Mouse (Mus musculus): ENCODE measurements around the gene Ptprr.

- TF ChIP-seq CTCF (IDR thresholded peaks at IDR 0.05; ENCODE audit: extremely low read depth, insufficient read depth, low read length) (no peak), POLR2A (IDR thresholded peaks at IDR 0.05; ENCODE audit: extremely low read depth, insufficient read depth, low read length) (no peak)
Observed at GRCm38 (mm10) chr10:116108730-116109129, 90.7 kb downstream of the Ptprr start.

Measured in cortical plate, adult 2 months (tissue).